ENCODE assay signal across 29 mouse cellular contexts in the genomic region with DNA sequence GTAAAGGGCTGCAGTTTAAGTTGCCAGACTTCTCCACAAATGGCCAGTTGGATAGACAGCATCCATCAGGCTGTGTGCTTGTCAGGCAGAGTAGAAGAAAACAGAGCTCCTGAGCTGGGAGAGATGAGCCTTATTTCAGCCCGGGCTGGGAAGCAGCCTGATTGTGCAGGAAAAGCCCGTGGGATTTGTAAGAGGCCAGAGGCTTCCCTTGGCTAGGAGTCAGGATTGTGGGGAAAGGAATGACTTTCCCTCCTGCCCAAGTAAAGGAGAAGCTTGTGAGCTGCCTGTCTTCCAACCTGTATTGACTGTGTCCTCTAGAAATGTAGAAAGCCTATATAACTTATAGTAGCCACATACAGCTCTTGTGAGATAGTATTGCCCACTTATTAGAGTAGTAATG. TPM values are rescaled to one million over a fixed set of nuclear protein-coding genes. Genes with fewer than 3 reads are reported as not detected.
DNase-seq lines count a peak whose midpoint lies in the region; ATAC-seq and TF ChIP-seq lines count a peak whose summit lies in the region.
"Had no signal": no experiment of that assay in that cellular context is flagged by ENCODE, and none has a peak within 500 bp of the region (broad histone marks: within the 10 kb centered on the region; RNA-seq: fewer than 3 reads in every experiment).

No protein-coding gene starts in this region.

- 22% methylated on average over 2 of the region's 2 CpGs for WGBS in heart, adult 2 months
- 41% methylated on average over 2 of the region's 2 CpGs for WGBS in limb, embryonic 15.5 days
- 41% methylated on average over 2 of the region's 2 CpGs for WGBS in limb, embryonic 10.5 days

- H3K79me2 ChIP-seq in heart, adult 2 months (replicated peaks; ENCODE audit: control insufficient read depth, insufficient read depth, low read length) = no peaks in the 10 kb centered on the region

- TF ChIP-seq POLR2A in heart, adult 2 months (IDR thresholded peaks at IDR 0.05; ENCODE audit: insufficient read depth, low read depth, low read length) = no peak

- H3K27me3 ChIP-seq in heart, adult 2 months (ENCODE audit: control insufficient read depth, insufficient read depth, low read length) = no peaks in the 10 kb centered on the region
- H3K27me3 ChIP-seq in limb, embryonic 15.5 days = peaks cover 18% of the 10 kb centered on the region
- H3K27me3 ChIP-seq in limb, embryonic 10.5 days (ENCODE audit: low read depth, poor library complexity, severe bottlenecking) = peaks cover 89% of the 10 kb centered on the region

- DNase-seq in adrenal gland, postnatal 10 days = peak; percentile 13
- no peak for DNase-seq in adrenal gland, postnatal 36 days
- DNase-seq in heart, postnatal 10 days = peak; percentile 22 to 28
- DNase-seq in heart, adult 2 months = no peak
- DNase-seq in limb, embryonic 10.5 days (ENCODE audit: low spot score) = no peak
- DNase-seq in adipocyte (ENCODE audit: low spot score) = peak; percentile 76
- DNase-seq in thymus, postnatal 36 days = no peak
- DNase-seq: cerebellum, adult 2 months; cerebellum, postnatal 25 days; forebrain, postnatal 0 days; heart, postnatal 4 days; kidney, adult 11 months; liver, postnatal 0 days; right cerebral cortex, postnatal 4 days had no signal

- TF ChIP-seq CTCF in heart, adult 2 months (IDR thresholded peaks at IDR 0.05) = no peak

- ATAC-seq in limb, embryonic 15.5 days (ENCODE audit: insufficient number of reproducible peaks, low FRiP score, low TSS enrichment, low read depth) = 0 out of 2 replicates have a peak, but pooled peaks have one; percentile 4
- ATAC-seq: forebrain, postnatal 0 days; inflammation-experienced regulatory T-cells, adult 6 months; liver, embryonic 12.5 days; liver, postnatal 0 days; lung, postnatal 0 days; midbrain, embryonic 13.5 days had no signal

- H3K9ac ChIP-seq in heart, adult 2 months (ENCODE audit: low read depth, low read length) = no peak overlapping the region
- H3K9ac ChIP-seq in limb, embryonic 15.5 days = no peak overlapping the region
- H3K9ac ChIP-seq: embryonic facial prominence, embryonic 15.5 days; forebrain, embryonic 12.5 days; forebrain, postnatal 0 days; hindbrain, embryonic 14.5 days; limb, embryonic 13.5 days; liver, embryonic 12.5 days; liver, postnatal 0 days; midbrain, embryonic 13.5 days; neural tube, embryonic 13.5 days had no signal

- H3K4me2 ChIP-seq in limb, embryonic 15.5 days = no peak overlapping the region
- H3K4me2 ChIP-seq: embryonic facial prominence, embryonic 15.5 days; forebrain, embryonic 12.5 days; hindbrain, embryonic 14.5 days; limb, embryonic 13.5 days; liver, embryonic 12.5 days; midbrain, embryonic 13.5 days; neural tube, embryonic 13.5 days had no signal

- no peak overlapping the region for H3K27ac ChIP-seq in heart, adult 2 months
- no peak overlapping the region for H3K27ac ChIP-seq in limb, embryonic 15.5 days
- no peak overlapping the region for H3K27ac ChIP-seq in limb, embryonic 10.5 days
- H3K27ac ChIP-seq: embryonic facial prominence, embryonic 10.5 days; embryonic facial prominence, embryonic 15.5 days; forebrain, embryonic 12.5 days; heart, embryonic 10.5 days; hindbrain, embryonic 14.5 days; limb, embryonic 13.5 days; liver, embryonic 12.5 days; macrophage; midbrain, embryonic 13.5 days; neural tube, embryonic 13.5 days; stomach, postnatal 0 days had no signal

- H3K4me1 ChIP-seq in heart, adult 2 months (ENCODE audit: control insufficient read depth, insufficient read depth, low read length) = peaks cover 4% of the 10 kb centered on the region
- H3K4me1 ChIP-seq in limb, embryonic 15.5 days = no peaks in the 10 kb centered on the region
- 0 out of 2 replicates have a peak, but pooled peaks cover 4% of the 10 kb centered on the region for H3K4me1 ChIP-seq in limb, embryonic 10.5 days
- H3K4me1 ChIP-seq: embryonic facial prominence, embryonic 15.5 days; forebrain, embryonic 12.5 days; midbrain, embryonic 13.5 days; neural tube, embryonic 13.5 days had no signal

- no peaks in the 10 kb centered on the region for H3K9me3 ChIP-seq in limb, embryonic 15.5 days
- no peaks in the 10 kb centered on the region for H3K9me3 ChIP-seq in limb, embryonic 10.5 days (replicated peaks)
- H3K9me3 ChIP-seq: embryonic facial prominence, embryonic 10.5 days; embryonic facial prominence, embryonic 15.5 days; forebrain, embryonic 12.5 days; G1E; heart, embryonic 10.5 days; limb, embryonic 13.5 days; liver, embryonic 12.5 days; midbrain, embryonic 13.5 days; neural tube, embryonic 13.5 days had no signal

- no peak overlapping the region for H3K4me3 ChIP-seq in heart, adult 2 months
- no peak overlapping the region for H3K4me3 ChIP-seq in limb, embryonic 15.5 days
- no peak overlapping the region for H3K4me3 ChIP-seq in limb, embryonic 10.5 days
- H3K4me3 ChIP-seq: embryonic facial prominence, embryonic 10.5 days; embryonic facial prominence, embryonic 15.5 days; forebrain, embryonic 12.5 days; heart, embryonic 10.5 days; limb, embryonic 13.5 days; liver, embryonic 12.5 days; midbrain, embryonic 13.5 days; neural tube, embryonic 13.5 days had no signal

- no peaks in the 10 kb centered on the region for H3K36me3 ChIP-seq in heart, adult 2 months (ENCODE audit: control insufficient read depth, insufficient read depth, low read length)
- no peaks in the 10 kb centered on the region for H3K36me3 ChIP-seq in limb, embryonic 15.5 days
- H3K36me3 ChIP-seq in limb, embryonic 10.5 days = no peaks in the 10 kb centered on the region
- H3K36me3 ChIP-seq: embryonic facial prominence, embryonic 10.5 days; embryonic facial prominence, embryonic 15.5 days; forebrain, embryonic 12.5 days; G1E; heart, embryonic 10.5 days; limb, embryonic 13.5 days; liver, embryonic 12.5 days; midbrain, embryonic 13.5 days; neural tube, embryonic 13.5 days had no signal

- no peak for TF ChIP-seq EP300 in heart, adult 2 months (IDR thresholded peaks at IDR 0.05; ENCODE audit: insufficient read depth, low read depth, low read length)

- intact Hi-C loops in heart, postnatal 10 days (cut with DNase I) = no loop called here
- intact Hi-C loops in heart, adult 2 months (cut with DNase I) = no loop called here

RNA-seq across cellular contexts. Expression of gene Nhsl2, which starts 27.0 kb away (rescaled TPM):
- total RNA-seq in adrenal gland, postnatal 10 days (2021) = 10 to 100 TPM in 1 of 2 experiments, 1 to 10 TPM in 1; 8.4 to 11.8 TPM
- 1 to 10 TPM; 3.6 to 7.1 TPM for total RNA-seq in adrenal gland, postnatal 36 days (2021)
- total RNA-seq in heart, postnatal 10 days (2021) = 1 to 10 TPM; 7.5 to 9.9 TPM
- 1 to 10 TPM; 3.6 to 4.2 TPM for total RNA-seq in heart, adult 2 months (2021)
- 1.4 and 2.7 TPM in 2 replicates for polyA plus RNA-seq in heart, adult 2 months (2012; rRNA removed)
- 10.5 and 11.4 TPM in 2 replicates for polyA plus RNA-seq in limb, embryonic 15.5 days (2015; fragmentation: Nextera tagmentation; extraction: Ambion mirVana)
- 19.7 and 21.4 TPM in 2 replicates for polyA plus RNA-seq in limb, embryonic 10.5 days (2016; fragmentation: Nextera tagmentation; extraction: Ambion mirVana)

Comparison
In these comparisons a context has a peak if more than half of its experiments do, and no peak if none do; other contexts are left out.
1. DNase-seq: peak in adrenal gland, postnatal 10 days (single experiment), heart, postnatal 10 days (2 of 2) and adipocyte (single experiment); none in adrenal gland, postnatal 36 days (0 of 2), heart, adult 2 months (0 of 2), limb, embryonic 10.5 days (single experiment) and thymus, postnatal 36 days (0 of 2).